Mouse (Mus musculus): ENCODE measurements around the gene Tceal5.
"Not testable (repeated sequence)": the region's sequence is repeated elsewhere in the genome, so short reads cannot be mapped to it uniquely, and the experiment has no call there.

The Tceal5 gene

DNA sequence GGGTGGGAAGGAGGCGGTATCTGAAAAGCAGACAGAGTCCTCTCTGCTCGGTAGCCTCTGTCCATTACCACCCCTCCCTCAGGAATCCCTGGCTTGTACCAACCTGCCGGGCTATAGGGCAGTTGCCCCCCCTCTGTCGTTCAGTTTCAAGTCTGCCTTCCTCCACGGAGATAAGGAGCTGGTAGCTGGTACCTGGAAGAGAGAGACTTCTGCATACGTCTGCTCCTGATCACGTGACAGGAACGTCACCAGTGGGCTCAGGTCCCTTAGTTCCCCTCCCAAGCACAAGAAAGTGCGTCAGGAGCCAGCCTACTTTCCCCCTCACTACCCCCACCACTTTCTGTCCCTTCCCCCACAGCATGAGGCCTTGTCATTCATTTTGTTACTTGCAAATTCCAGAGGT is at the start of gene Tceal5:
Gene Tceal5, minus strand, starts transcription at position 213 of the 403 bp plus-strand sequence.
- DNase-seq (ENCODE audit: low read depth, low spot score): no peak

DNA sequence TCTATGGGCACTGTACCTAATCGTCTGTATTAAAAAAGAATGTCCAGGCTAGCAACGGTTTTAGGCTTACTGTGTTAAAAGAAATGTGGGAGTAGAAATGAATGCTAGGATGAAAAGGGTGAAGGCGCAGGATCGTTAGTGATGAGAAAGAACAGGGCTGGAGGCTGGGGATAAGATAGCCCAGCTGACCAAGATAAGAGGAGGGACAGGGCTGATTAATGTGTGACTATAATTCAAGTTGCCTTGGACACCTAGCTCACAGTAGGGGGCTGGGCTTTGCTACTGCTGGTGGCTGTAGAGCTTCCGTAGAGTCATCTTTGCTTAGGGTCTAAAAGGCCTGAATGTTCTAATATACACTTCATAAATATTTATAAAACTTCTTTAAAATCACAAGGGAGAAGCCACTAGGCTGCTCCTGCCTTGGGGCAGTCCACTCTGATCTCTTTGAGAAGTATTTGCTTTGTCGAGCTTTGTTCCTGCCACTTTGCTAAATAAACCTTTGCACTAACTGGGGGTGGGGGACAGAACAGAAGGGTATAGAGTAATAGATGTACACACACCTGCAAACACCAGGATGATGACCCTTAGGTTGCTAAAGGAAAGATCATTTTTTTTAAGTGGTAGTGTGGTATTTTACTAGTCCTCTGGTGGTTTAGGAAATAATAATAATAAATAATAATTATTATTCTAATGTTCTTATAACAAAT is 48.5 kb upstream of the Tceal5 start:
- DNase-seq (ENCODE audit: low read depth, low spot score): no peak

GRCm38 (mm10) chrX:136249671-136250070 is 46.0 kb upstream of the Tceal5 start:
- DNase-seq (ENCODE audit: low read depth, low spot score): no peak

GRCm38 (mm10) chrX:136248811-136249210 is 45.1 kb upstream of the Tceal5 start:
- no peak for DNase-seq (ENCODE audit: low read depth, low spot score)

DNA sequence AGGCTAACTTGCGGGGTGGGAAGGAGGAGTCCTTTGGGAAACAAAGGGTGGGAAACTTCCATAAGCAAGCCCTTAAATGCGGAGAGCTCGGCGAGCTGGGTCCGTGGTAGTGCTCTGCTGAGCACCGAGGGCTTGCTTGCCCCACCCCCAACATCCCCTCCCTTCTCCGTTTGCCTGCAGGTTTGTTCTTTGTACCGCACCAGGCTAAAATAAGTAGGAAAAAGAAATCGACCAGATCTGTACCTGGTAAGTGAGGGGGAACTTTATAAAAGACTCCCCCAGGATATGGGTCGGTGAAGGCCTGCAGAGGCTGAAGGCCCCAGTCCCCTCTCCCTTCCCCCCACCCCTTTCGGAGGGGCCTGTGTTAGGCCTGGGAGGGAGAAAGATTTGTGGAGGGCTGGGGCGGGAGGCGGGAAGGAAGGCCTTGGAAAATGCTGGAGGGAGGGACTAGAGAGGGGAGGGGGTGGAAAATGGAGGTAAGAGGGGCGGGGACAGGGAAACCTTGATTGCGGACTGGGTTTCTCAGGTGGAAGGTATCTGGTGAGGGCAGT is 41.9 kb upstream of the Tceal5 start:
- peak; percentile 25 for DNase-seq (ENCODE audit: low read depth, low spot score)

DNA sequence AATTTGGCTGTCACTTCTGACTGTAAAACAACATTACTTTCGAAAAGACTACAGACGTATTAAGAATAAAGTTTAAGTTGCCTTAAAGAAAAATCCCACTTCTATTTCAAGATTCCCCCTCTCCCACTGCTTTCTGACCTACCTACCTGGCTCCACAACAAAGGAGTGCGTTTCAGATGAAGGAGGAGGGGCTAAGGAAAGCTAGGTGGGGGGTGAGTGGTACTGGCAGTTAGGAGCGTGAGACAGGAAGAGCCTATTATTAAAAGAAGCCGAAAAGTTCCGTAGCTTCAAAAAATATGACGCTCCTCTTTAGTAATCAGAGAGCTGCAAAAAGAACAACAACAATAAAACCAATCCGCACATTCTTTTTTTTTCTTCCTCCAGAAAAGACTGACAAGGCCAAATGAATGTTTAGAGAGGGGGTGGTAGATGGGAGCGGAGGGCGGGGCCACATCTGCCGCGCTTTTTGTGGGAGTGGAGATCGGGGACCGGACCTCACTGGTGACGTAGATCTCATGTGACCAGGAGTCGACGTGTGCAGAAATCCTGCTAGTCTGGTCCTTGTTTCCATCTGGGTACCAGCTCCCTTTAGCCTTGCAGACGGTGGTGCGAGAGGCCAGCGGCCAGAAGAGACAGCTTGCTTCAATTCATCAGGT is 41.0 kb upstream of the Tceal5 start, which contains the start of gene Tceal9:
Gene Tceal9, plus strand, starts transcription at position 506 of the 656 bp plus-strand sequence.
- DNase-seq (ENCODE audit: low read depth, low spot score): peak; percentile 79

- no peak for DNase-seq (ENCODE audit: low read depth, low spot score)
Observed at GRCm38 (mm10) chrX:136243181-136243580, 39.5 kb upstream of the Tceal5 start.

GRCm38 (mm10) chrX:136238118-136238517 is 34.4 kb upstream of the Tceal5 start:
- peak; percentile 12 for DNase-seq (ENCODE audit: low read depth, low spot score)

DNA sequence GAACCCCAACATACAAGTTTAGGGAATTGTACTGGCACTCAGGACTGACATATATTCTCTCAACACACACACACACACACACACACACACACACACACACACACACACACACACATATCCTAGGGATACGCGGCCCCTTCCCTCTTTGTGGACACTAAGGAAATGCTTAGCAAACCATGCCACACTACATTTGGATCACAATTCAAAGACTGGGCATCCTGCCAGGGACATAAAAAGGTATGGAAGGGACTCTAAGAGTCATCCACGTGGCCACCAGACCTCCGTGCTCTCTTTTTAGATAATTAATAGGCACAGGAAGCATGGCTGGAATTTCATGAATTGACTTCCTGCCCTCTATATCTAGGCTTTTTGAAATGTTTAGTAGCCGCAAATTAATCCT is 24.1 kb upstream of the Tceal5 start:
- DNase-seq (ENCODE audit: low read depth, low spot score): no peak

- DNase-seq (ENCODE audit: low read depth, low spot score): no peak
Observed at GRCm38 (mm10) chrX:136223714-136224113, 20.0 kb upstream of the Tceal5 start.

DNA sequence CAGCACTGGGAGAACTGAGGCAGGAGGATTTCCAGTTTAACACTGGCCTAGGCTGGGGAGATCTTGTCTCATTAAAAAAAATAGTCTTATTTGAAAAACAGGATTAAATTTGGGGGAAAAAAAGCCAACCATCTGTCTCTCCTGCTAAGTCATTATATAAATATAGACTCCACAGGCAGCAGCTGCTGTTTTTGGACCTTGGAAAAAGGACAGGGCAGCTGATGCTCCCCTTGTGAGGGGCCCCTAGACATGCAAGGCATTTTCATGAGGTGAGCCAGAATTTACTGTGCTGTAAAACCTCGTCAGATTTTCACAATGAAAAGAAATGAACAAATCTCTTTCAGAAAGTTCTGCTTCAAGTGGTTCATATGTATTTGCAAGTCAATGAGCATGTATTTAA is 12.6 kb upstream of the Tceal5 start:
- DNase-seq (ENCODE audit: low read depth, low spot score): no peak

DNA sequence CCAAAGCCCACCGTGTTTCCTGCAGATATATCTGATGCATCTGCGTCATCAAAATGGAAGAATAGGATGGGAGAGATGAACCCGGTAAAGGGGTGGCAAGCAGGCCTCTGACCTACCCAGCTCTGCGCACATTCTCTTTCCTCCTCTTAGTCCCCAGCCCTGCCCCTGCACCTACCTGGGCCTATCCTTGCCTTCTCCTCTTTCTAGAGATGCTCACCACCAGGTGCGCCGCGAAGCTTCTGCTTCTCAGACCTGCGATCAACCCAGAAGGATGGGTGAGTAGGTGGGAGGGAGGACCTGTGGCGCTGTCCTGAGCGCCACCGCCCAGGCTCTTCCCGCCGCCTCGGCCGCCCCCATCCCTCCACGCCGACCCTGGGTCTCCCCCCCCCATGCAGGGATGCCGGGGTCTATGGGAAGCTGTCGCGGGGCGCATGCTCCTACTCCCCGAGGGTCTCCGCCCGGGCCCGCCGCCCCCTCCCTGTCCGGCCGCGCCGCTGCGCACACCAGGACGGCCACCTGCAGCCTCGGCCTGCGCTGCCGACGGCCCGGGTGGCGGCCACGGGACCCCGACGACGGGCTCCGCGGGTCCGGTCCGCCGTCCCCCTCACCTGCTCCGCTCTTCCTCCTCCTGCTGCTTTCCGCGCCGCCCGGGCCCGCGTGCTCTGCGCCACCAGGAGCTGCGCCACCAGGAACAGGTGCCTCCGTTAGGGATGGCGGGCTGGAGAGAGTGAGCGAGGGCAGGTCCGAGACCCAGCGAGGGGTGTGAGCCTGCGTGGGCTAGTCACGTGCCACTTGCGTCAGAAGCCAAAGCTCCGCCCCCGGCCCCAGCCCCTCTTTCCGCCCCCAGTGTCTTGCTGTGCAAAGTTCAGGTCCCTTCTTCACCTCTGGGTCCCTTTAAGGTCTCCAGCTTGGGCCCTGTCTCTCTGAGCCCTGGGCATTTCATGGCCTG is 11.3 kb upstream of the Tceal5 start, which contains the start of the genes Tceal7 and Bex1:
Gene Tceal7, plus strand, starts transcription at position 51 of the 949 bp plus-strand sequence.
Gene Bex1, minus strand, starts transcription at position 785 of the 949 bp plus-strand sequence.
- DNase-seq (ENCODE audit: low read depth, low spot score): not testable (repeated sequence)

GRCm38 (mm10) chrX:136213396-136213795 is 9.7 kb upstream of the Tceal5 start:
- no peak for DNase-seq (ENCODE audit: low read depth, low spot score)

GRCm38 (mm10) chrX:136204406-136204805 is 730 bp upstream of the Tceal5 start:
- no peak for DNase-seq (ENCODE audit: low read depth, low spot score)

DNA sequence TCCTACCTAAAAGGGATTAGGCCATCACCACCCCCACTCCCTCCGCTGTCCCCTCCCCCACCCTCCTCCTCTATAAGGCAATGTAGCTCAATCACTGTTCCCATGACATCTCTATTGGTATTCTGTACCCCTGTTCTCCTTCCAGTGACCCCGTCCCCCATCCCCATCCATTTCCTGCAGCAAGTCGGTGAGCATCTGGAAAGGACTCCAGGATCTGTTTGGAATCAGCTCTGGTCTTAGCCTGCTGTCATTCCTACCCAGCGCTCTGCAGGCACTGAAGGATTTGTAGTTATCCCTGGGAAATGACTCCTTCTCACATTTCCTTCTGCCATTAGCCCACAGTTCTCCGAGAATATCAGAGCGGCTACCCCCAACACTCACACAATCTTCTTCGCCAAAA is 419 bp downstream of the Tceal5 start:
- no peak for DNase-seq (ENCODE audit: low read depth, low spot score)

GRCm38 (mm10) chrX:136196873-136197272 is 6.8 kb downstream of the Tceal5 start:
- peak; percentile 4 for DNase-seq (ENCODE audit: low read depth, low spot score)

DNA sequence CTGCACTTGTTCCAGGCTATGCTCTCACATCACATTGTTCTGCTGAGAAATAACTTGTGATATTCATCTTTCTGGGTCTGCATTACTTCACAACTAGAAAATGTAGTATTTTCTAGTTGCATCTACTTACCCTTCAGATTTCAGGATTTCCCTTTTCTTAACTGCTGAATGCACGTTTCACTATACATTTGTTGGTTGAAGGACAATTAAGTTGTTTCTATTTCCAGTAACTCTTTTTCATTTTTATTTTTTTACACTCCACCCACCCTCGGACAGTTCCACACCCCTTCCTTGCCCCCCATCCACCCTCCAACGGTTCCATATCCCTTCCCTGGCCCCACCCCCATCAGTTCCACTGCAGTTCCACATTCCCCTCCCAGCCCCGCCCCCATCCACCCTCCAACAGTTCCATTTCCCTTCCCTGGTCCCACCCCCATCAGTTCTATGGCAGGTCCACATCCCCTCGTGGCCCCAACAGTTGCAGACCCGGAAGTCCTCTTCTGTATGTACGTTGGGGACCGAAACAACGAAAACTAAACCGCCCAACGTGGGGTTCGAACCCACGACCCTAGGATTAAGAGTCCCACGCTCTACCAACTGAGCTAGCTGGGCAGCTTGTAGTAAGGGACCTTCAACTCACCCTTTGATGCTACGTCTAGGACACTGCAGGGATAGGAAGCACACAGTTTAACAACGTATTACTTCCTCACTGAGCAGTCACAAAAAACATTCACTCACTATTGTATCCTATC is 8.3 kb downstream of the Tceal5 start:
- no peak for DNase-seq (ENCODE audit: low read depth, low spot score)

GRCm38 (mm10) chrX:136183107-136183506 is 20.6 kb downstream of the Tceal5 start:
- no peak for DNase-seq (ENCODE audit: low read depth, low spot score)

DNA sequence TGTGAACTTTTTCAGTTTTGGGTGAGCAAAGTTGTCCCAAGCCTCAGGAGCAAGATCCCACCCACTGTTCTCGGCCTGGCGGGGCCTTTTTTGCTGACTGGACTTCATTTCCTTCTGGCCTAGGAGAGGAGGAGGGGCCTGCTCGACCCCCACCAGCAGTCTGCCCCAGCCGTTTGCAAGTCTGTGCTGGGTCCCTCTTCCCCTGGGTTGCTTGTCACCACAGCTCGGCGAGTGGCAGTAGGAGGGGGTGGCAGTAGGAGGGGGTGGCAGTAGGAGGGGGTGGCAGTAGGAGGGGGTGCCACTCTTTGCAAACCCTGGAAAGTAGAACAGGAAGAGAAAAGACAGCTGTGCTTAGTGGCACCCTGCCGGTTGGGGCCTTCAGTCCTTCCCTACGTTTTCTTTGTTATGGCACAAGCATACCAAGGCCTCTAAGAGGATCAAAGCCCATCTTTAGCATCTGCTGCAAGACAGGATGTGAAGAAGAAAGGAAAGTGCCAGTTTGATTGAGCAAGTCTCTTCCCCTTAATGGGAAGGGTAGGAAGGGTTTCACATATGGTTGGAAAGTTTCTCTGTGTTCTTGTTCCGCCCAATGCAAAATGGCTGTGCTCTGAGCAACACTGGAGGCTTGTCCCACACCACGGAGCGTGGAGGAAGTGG is 22.7 kb downstream of the Tceal5 start:
- no peak for DNase-seq (ENCODE audit: low read depth, low spot score)

- no peak for DNase-seq (ENCODE audit: low read depth, low spot score)
Observed at GRCm38 (mm10) chrX:136172786-136173185, 30.9 kb downstream of the Tceal5 start.

Data from CD4-positive helper T cell, adult 2 months (primary cell).